Mouse (Mus musculus) bone marrow, adult 2 months (tissue): ENCODE measurements around the gene Nod2.

ENCODE experiments used
- CTCF ChIP-seq: fragments of 200-500 bp; IDR thresholded peaks from 2 replicates; pipeline ENCODE4 v1.5.1; 2011; ENCODE audit warnings: low read length, control low read depth; ENCODE audit not compliant: control insufficient read depth, insufficient read depth
- POLR2A ChIP-seq: fragments of 200-500 bp; IDR thresholded peaks from 2 replicates; pipeline ENCODE4 v1.6.1; 2011; ENCODE audit warnings: low read depth, mild to moderate bottlenecking, control low read depth, low read length, borderline replicate concordance; ENCODE audit not compliant: control insufficient read depth

- TF ChIP-seq POLR2A (no peak), CTCF (no peak)
These were observed 42.8 kb upstream of the Nod2 start for GRCm38 (mm10) chr8:88604065-88605038.
